ENCODE assay signal across 10 mouse cellular contexts in genomic region chr11:106572020-106572782, GRCm38 (mm10). TPM values are rescaled to one million over a fixed set of nuclear protein-coding genes. Genes with fewer than 3 reads are reported as not detected.
DNase-seq lines count a peak whose midpoint lies in the region; ATAC-seq and TF ChIP-seq lines count a peak whose summit lies in the region.
"Had no signal": no experiment of that assay in that cellular context is flagged by ENCODE, and none has a peak within 500 bp of the region (broad histone marks: within the 10 kb centered on the region; RNA-seq: fewer than 3 reads in every experiment).

No protein-coding gene starts in this region.

- H3K36me3 ChIP-seq in myocyte (ENCODE audit: control insufficient read depth, insufficient read depth), result no peaks in the 10 kb centered on the region

- peak; percentile 27 to 28 for DNase-seq in frontal cortex, postnatal 36 days (ENCODE audit: low spot score in 2 of 2)
- no peak for DNase-seq in frontal cortex, postnatal 10 days (ENCODE audit: low spot score in 2 of 2)
- peak; percentile 56 for DNase-seq in right cerebral cortex, adult 18-20 months
- DNase-seq in right cerebral cortex, postnatal 4 days, result no peak
- peak; percentile 41 to 78 for DNase-seq in kidney, postnatal 25 days
- no peak for DNase-seq in thymus, postnatal 10 days (ENCODE audit: low spot score in 2 of 2)

- H3K79me2 ChIP-seq in myocyte (ENCODE audit: control insufficient read depth, insufficient read depth), result no peaks in the 10 kb centered on the region

- no peak for ATAC-seq in erythroblast, adult 5-6 weeks (replicated peaks; ENCODE audit: low FRiP score, poor library complexity, severe bottlenecking)

- H3K4me3 ChIP-seq in myocyte, result no peak overlapping the region
- H3K4me3 ChIP-seq: embryonic facial prominence, embryonic 15.5 days had no signal

- H3K27me3 ChIP-seq in myocyte (ENCODE audit: control insufficient read depth, insufficient read depth, insufficient read length), result no peaks in the 10 kb centered on the region
- H3K27me3 ChIP-seq: CH12.LX; embryonic facial prominence, embryonic 15.5 days had no signal

- H3ac ChIP-seq in myocyte (ENCODE audit: control insufficient read depth, insufficient read length), result no peak overlapping the region

- H3K4me2 ChIP-seq in myocyte (ENCODE audit: low read depth), result no peak overlapping the region
- H3K4me2 ChIP-seq: embryonic facial prominence, embryonic 15.5 days had no signal

- TF ChIP-seq POLR2A in myocyte (IDR thresholded peaks at IDR 0.05; ENCODE audit: insufficient read length, low read depth), result no peak

TF ChIP-seq in myocyte, 11 proteins besides CTCF, POLR2A, EP300 and RAD21:
- TF ChIP-seq CEBPB (IDR thresholded peaks at IDR 0.05; ENCODE audit: insufficient read depth, poor library complexity, severe bottlenecking) (no peak), MAX (IDR thresholded peaks at IDR 0.05; ENCODE audit: low read depth) (no peak), MYOD1 (IDR thresholded peaks at IDR 0.05; ENCODE audit: control insufficient read depth in 1 of 3, insufficient read length in 2 of 3, low read depth in 2 of 3) (peak in 2 of 3 experiments; percentile 22 to 26), TCF3 (IDR thresholded peaks at IDR 0.05; ENCODE audit: insufficient read length, low read depth) (no peak), MYOG (IDR thresholded peaks at IDR 0.05; ENCODE audit: control insufficient read depth in 1 of 3, insufficient read depth in 1 of 3, insufficient read length in 2 of 3, low read depth in 2 of 3) (peak in 1 of 3 experiments; percentile 31), SRF (IDR thresholded peaks at IDR 0.05; ENCODE audit: control insufficient read depth, insufficient read length, low read depth) (no peak)
TF ChIP-seq in myocyte: peak in this region for 2.

RNA-seq across cellular contexts. Expression of gene Tex2, which starts 41.0 kb away (rescaled TPM):
- polyA plus RNA-seq in myocyte (2012; fragmentation: generic; extraction: Trizol), result 7.0 TPM
- total RNA-seq in erythroblast, adult 5-6 weeks (2015; ENCODE audit: low replicate concordance), result 8.6 and 10.0 TPM in 2 replicates
- 17.5 and 18.0 TPM in 2 replicates for total RNA-seq in erythroblast, adult 5-6 weeks (2017; ENCODE audit: low replicate concordance)

Comparison
In these comparisons a context has a peak if more than half of its experiments do, and no peak if none do; other contexts are left out.
1. DNase-seq: peak in frontal cortex, postnatal 36 days (2 of 2), right cerebral cortex, adult 18-20 months (single experiment) and kidney, postnatal 25 days (2 of 2); none in frontal cortex, postnatal 10 days (0 of 2), right cerebral cortex, postnatal 4 days (single experiment) and thymus, postnatal 10 days (0 of 2).